Mouse (Mus musculus) spleen, embryonic (tissue): ENCODE measurements around the gene Phactr2.

Experiments
- CTCF ChIA-PET: fragments of 350-600 bp; sonication (Branson Sonifier 250); formaldehyde crosslinking; loops from one replicate; lab custom pipeline; 2022; lab: Charles Lee

The Phactr2 gene

DNA sequence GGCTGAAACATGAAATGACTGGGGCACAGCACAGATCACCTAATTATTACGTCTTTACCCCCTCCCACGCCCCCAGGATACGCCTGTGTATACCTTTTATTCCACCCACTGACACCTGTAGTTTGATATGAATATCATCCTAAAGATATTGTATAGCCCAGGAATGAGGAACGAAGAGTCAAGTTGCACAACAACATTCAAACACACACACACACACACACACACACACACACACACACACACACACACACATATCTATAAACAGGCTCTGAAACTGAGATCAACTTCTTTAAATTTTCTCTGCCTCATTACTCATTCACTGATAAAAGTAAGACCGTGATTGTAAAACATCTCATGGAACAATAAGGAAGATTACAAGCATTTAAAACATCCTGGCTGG lies 197.9 kb downstream of the Phactr2 start:
- CTCF ChIA-PET, result no interaction called here

DNA sequence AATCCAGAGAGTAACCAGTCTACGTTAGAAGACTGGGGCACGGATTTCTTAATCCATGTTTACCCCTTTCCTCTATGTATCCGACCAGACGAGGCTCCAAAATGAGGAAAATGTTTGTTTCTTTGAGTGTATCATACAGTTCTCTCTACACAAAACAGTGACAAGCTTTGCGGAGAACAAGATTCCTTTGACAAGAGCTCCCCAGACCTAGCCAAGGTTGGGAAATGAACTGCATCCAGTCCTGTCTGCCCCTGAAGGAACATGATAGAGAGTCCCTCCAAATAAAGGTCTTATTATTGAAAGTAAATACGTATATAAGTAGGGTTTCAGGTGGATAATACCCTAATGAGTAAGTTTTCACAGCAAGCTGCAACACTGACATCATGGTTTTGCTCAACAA lies 199.1 kb downstream of the Phactr2 start:
- CTCF ChIA-PET, result interaction anchor here (0.6 kb wide), 1 partner anchor 304 kb away, joined by 3 read pairs; no protein-coding TSS in a partner anchor

DNA sequence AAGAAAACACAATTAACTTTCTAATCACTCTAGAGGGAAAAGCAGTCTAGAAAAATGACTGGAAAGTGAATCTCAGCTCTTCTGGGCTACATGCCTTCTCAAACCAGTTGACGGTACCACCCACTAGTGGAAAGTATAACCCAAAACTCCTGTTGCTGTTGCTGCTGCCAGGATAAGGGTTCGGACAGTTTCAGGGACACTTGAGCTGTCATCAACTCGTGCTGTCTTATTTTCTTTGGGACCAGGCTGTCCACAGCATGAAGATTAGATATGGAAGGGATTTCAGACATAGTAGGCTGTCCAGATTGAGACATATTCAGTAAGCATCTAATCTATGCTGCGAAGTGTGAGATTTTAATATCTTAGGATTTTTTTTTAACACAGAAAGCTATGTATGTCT lies 199.5 kb downstream of the Phactr2 start:
- CTCF ChIA-PET, result interaction anchor here (0.6 kb wide), 1 partner anchor 304 kb away, joined by 3 read pairs; no protein-coding TSS in a partner anchor

DNA sequence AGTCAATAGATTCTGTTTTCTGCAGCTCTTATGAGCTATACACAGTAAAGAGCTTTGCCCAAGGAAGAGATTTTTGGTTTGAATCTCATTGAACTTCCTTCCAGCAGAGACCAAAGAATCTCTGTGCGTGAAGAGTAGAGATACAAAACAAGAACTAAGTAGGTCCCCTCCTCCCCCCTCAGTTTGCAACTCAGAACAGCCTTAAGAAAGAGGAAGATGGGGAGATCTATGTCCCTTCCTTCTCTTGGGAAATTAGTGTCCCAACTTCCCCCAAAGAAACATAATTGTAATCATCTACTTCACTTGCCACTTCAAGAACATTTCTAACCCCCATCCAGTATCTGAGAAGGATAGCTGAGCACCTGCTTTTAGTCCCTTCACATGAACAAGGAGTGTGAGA lies 200.5 kb downstream of the Phactr2 start:
- CTCF ChIA-PET, result no interaction called here

DNA sequence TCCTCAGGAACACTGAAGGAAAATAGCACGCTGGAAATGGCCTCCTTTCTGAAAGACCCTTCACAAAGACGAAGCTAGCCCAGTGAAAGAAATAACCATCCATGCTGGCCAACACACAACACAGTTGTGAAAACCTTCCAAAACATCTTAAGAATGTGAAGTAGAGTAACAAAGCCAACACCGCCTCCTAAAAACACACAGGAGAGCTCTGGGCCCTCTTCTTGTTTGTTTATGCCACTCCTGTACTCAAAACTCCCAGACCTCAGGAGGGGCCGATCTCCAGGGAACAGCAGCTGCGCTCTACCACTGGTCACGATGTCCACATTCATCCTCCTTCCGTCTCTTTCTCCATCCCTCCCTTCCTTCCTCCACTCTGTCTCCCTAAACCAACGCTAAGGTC lies 202.5 kb downstream of the Phactr2 start:
- CTCF ChIA-PET, result no interaction called here

DNA sequence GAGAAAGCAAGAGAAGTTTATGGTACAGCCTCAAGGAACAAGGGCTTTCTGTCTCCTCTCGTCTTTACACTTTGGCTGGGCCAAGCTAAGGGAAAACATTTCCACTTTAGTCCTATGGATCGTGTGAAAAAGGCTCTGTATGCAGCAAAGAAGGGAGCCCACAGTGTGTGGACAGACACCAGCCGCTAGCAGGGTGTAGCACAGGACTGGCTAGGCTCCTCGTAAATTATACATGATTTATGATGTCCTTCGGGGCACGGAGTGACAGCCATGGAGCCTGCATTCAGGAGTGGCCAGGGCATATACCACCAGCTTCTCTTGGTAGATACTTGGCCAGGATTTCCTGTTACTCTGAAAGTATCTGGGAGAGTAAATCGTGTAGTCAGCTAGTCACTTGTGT lies 203.1 kb downstream of the Phactr2 start:
- CTCF ChIA-PET, result no interaction called here

DNA sequence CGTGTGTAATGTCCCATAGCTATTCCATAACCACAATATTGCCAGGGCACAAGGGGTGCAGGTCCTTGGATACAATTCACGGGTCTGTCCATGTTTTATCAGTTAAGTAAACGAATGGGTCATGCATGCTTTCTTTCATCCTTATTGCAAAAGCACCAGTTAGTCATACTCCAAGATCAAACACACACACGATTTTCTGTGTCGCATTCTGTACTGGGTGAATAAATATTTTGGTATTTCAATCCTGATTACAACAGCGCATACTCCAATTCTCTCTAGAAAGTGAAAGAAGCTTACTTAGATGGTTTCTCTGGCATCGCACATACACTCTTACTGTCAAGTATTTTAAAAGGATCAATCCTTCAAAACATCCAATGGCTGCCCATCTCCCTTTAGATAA lies 203.9 kb downstream of the Phactr2 start:
- CTCF ChIA-PET, result no interaction called here

DNA sequence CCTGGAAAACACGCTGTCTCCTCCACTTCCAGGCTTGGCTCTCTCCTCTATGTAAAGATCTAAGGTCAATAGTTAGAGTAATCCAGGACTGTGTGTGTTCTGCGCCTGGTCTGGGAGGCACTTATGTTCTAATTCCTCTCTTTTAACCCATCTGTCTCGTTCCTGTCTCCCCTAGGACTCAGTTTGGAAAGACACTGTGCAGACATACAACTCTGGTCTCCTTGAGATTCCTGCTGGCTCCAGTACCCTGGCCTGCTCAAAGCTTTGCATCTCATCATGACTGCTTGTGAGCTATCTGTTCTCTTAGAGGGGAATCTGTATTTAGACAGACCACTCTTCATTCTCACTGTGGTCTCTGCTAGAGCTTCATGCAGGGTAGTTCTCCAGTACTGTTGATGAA lies 215.0 kb downstream of the Phactr2 start:
- CTCF ChIA-PET, result no interaction called here

DNA sequence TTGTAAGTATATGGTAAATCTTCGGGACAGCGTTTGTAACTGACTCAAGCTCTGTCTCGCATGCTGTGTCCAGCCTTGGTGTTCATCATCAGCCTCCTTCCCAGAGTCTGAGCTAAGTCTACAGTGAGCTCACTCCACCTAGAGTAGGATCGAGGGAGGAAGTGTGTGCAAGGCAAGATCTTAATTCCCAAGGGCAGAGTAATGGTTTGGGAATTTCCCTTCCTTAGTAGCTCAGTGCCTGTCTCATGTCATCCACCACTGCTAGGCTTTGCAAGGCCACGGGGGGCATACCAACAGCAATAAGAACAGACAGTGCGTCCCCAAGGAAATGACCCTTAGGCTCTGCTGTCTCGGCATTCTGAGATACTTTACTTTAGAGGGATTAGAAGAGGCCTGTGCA lies 218.0 kb downstream of the Phactr2 start:
- CTCF ChIA-PET, result no interaction called here

DNA sequence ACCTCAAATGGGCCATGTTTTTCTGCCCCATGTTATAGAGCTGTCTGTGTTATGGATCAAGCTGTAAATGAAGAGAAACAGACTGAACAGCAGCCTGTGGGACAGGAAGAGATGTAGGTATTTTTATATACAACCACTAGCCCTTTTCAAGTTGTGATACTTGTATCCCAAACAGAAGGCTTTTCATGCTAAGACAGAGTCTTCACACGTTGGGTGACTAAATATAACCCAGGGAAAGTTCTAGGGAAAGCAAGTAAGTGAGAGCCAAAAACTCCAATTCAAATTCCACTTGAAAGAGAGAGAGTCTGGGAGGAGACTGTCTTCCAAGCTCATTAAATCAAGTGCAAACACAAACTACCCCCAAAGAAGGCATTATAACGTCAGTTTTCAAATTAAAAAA lies 223.9 kb downstream of the Phactr2 start:
- CTCF ChIA-PET, result no interaction called here

DNA sequence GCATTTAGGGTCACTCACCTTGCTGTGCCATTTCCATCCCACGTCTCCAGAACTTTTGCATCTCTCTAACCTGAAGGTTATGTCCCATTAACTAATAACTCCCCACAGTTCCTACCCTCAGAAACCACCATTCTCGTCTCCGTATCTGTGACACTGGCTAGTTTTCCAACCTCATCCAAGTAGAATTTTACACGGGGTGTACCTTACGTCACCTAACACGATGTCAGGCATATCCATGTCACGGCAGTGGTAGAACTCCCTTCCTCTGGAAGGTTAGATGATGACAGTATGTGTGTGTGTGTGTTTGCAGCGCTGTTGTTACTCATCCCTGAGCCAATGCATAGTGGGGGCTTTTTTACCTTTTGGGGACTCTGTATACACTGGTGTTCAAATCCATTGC lies 225.1 kb downstream of the Phactr2 start:
- CTCF ChIA-PET, result no interaction called here

DNA sequence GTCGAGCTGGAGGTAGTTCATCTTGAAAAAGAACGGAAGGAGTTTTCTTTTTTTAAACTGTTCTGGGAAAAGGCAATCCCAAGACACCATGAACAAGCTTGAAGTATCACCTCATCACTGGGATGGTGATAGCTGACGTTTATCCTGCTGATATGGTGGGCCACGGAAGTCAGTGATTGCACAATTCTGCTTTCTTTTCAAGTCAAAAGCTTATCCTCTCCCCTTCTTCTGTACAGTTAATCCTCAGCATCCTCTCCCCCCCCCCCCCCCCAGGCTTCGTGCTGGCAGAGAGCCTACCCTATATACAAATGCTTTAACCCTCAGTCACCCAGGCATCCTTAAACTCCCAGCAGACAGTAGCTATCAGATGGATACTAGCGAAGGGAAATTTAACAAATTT lies 228.5 kb downstream of the Phactr2 start:
- CTCF ChIA-PET, result no interaction called here

DNA sequence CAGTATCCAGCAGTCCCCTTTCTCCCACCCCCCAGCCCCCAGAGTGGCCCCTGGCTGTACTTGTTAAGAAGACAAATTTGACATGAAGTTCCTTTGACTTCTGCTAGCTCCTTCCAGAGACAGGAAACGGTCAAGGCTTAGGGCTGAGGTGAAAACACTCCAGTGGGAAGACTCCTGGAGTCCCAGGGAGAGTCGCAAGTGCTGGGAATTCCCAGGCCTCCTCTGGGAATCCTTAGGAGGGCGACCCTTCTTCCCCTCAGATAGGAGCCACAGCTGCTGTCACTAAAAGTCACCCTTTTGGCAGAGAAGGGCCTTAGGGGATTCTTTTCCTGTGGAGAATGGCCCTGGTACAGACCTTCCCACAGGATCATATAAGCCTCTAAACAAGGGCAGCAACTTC lies 230.0 kb downstream of the Phactr2 start:
- CTCF ChIA-PET, result no interaction called here

DNA sequence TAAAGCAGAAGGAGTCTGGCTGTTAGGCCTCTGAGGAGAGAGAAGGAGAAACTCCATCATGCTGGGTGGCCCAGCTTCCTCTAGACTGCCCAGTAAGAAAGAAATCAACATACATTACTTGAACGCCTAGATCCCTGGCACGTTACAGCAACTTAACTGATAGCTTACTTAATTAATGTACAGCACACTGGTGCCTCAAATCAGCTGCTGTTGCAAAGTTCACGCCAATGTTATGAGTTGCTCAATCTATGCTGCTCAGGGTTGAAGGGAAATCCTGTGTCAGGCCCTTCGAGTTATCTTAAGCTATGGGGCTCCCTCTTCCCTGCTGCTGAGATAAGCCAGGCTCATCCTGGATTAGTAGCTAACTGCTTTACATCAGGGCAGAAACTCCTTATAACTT lies 233.8 kb downstream of the Phactr2 start:
- CTCF ChIA-PET, result no interaction called here

DNA sequence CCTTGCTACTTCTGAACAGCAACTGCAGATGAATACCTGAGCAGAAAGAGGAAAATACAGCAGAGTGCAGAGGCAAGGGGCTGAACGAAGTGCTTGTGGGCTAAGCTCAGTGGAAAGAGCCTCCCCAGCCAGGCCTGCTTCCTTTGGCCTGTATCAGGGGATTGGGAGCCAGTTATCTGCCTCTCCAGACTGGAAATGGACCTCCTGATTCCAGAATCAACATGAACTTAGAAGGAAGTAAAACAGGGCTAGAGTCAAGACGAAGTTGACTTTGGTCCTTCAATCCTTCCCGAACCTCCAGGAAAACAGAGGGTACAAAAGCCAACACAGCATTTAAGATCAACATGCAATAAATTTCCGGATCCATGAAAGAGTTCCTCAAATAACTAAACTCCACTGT lies 236.0 kb downstream of the Phactr2 start:
- CTCF ChIA-PET, result no interaction called here

DNA sequence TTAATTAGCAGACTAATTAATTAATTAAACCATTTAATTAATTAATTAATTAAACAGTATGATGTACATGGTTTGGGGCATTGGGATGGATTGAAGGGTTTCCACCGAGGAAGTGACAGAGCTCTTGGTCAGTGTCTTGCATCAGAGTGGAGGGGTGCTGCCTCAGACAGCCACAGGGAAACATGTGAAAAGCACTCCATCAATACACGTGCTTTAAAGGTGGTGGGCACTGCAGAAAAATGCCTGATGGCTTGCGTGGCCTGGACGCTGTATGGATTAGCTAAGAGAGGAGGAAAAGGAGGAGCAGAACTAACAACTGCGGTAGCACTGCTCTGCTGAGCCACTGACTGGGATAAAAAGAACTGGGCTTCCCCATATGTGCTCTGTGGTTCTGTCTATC lies 237.3 kb downstream of the Phactr2 start:
- CTCF ChIA-PET, result no interaction called here

DNA sequence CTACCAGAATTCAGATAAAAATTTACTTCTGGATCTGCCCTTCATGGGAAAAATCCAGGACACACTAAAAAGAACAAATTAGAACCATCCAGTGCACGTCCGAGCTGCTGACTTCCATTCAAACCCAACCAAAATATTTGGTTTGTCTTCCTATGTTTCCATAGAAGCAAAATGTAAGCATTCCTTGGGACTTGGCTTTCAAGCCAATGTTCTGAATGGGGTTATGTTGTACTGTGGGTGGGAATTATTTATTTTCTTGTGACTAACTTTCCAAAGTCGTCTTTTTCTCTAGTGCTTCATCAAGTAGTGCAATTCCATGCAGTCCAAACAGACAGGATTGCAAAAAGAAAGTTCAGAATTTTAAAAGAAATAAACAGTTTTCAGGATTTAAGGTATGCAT lies 239.7 kb downstream of the Phactr2 start:
- CTCF ChIA-PET, result no interaction called here

DNA sequence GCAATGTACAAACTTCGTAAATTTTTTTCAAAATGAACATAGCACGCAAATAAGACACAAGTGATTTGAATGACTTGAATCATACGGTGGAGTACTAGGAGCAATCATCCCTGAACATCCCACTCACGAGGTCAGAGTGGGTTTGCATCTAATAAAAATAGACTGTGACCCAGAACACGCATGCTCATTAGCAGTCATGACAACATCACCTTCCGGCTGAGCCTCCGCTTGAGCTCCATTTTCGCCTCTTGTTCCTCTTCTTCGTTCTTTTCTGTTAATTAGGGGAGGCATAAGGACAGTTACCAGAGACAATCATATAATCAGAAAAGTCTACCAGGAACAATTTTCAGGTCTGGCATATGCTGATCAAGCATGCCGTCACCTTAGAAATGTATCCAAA lies 240.3 kb downstream of the Phactr2 start:
- CTCF ChIA-PET, result no interaction called here

DNA sequence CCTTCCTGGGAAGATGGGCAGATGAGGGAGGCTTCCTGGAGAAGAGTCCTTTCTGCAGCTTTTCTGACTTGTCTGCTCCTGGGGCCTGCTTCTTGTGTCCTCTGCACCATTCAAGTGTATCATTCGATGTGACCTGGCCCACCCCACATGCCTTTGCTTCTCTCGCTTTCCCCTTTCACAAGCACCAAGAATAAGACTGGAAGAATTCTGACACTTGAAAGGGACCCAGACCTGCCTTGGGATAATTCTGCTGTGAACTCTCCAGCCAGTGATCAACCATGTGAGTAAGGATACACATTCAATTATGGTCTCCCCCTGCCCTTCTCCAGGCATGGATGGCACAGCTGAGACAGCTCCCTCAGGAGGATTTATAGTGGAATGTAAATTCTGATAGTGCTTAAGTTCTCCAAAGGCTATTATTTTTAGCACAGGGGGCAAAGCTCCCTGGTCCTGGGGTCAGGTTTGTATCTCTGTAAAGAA lies 241.0 kb downstream of the Phactr2 start:
- CTCF ChIA-PET, result no interaction called here

DNA sequence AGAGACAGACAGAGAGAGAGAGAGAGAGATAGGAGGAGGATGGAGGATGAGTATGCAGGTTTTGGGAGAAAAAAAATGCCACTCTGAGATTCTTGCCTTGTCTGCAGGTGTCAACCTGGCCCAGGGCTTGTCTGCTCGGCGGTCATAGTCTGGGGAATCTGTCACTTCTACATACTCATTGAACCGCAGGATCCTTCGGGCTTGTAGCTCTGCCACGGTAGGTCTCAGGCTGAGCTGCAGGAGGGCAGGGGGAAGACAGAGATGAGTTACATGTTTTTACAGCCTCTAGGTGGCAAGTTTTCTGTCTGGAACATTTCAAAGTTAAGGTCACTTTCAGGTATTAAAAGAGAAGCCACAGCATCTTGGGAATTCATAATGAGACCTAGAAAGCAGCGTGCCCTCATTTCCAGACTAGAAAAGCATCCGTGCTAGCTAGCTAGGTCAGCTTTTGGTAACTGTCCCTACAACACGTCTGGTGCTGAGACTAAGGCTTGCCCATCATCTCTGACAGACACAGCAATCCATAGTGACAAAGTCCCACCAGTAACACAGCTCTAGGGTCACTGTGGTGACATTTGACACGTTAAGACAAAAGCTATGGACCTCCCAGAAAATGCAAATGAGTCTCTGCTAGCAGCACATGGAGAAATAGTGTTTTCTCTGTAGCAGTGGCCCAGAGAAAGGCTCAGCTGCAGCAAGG lies 241.6 kb downstream of the Phactr2 start:
- CTCF ChIA-PET, result no interaction called here

DNA sequence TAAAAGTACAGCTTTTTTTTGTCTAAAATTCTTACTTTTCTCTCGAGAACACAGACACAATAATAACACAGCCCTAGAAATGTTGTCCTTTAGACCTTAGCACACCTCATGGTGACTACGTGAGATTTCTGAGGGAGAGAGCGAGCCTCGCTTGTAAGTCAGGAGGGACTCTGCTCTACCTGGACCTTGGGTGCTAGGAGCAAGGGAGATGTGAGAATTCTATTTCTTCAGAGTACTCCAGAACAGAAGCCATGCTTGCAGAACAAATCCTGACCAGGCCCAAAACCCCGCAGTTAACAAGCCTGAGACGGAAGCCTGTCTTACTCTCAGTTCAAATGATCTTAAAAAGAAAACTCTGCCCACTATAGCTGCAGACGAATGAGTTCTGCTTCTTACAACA lies 243.5 kb downstream of the Phactr2 start:
- CTCF ChIA-PET, result no interaction called here

DNA sequence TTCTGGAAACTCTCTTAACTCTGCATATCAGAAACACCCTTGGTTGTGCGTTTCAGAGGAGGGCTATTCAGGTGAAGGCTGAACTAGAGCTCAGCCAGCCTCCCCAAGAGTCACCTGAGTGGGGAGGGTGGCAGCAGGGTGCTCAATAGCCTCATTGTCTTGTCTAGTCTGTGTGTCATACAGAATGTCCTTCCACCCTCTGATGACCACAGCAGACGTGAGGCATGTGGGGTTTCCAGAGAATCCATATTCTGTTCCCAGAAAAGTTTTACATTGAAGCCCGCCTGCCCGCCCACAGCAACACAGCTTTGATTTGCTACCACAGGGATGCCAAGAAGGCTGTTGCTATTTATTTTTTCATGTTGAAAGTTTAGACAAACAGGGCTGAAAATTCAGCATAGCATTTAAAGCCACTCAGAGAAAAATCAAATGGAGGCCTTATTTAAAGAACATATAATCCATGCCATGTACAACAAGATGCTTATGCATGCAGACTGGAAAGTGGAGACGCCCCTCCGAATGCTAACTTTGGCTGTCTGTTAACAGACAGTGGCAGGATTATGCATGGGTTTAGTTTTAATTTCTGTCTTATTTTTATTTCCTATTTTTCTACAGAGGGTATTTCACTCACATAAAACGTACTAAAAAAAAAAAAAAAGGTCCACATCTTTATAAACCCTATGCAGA lies 248.7 kb downstream of the Phactr2 start:
- CTCF ChIA-PET, result no interaction called here

DNA sequence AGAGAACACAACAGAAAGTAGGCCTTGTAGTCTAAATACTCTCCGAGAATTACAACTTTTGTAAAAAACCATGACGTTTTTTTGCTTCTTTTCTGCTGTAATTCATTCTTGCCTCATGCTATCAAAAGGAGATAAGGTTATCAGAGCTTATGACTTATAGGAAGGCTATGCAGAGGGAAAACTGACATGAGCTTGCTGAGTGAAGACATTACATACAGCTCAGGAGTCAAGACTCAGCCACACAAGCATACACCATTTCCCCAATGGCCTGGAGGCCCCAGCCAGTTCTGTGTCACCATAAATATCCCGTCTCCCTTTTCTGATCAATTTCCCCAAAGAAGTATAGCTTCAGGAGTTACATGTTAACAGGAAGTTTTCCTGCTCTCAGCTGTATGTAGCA lies 252.1 kb downstream of the Phactr2 start:
- CTCF ChIA-PET, result no interaction called here
